Mouse (Mus musculus): ENCODE data around the gene Akap7. TPM values are rescaled to one million over a fixed set of nuclear protein-coding genes. Genes with fewer than 3 reads are reported as not detected.

Akap7 gene
- total and polyA plus RNA-seq, 3 experiments, result 1.9 to 7.7 TPM; not detected in 1

GRCm38 (mm10) chr10:25128455-25128863 lies 179.2 kb downstream of the Akap7 start:
- peaks cover 0 to 7% of the 10 kb centered on the region in 2 experiments; a peak in 2 of 4 replicates for H3K36me3 ChIP-seq (ENCODE audit: control insufficient read depth in 1 of 2, insufficient read depth in 2 of 2, low read length in 2 of 2)
- H3K4me3 ChIP-seq (ENCODE audit: control insufficient read depth in 1 of 2, insufficient read depth in 1 of 2, low read depth in 2 of 2, low read length in 2 of 2), result no peak overlapping the region
- H3K9ac ChIP-seq (ENCODE audit: control insufficient read depth, low read depth, low read length, poor library complexity, severe bottlenecking), result no peak overlapping the region
- TF ChIP-seq MEF2A (IDR thresholded peaks at IDR 0.05; ENCODE audit: extremely low read depth, insufficient replicate concordance, low read depth, low read length, poor library complexity, severe bottlenecking) (no peak), RCOR1 (IDR thresholded peaks at IDR 0.05; ENCODE audit: low read depth, low read length) (no peak), KAT2A (conservative IDR thresholded peaks at IDR 0.05; ENCODE audit: low read depth, low read length) (no peak)
- no peaks in the 10 kb centered on the region for H3K9me3 ChIP-seq (replicated peaks; ENCODE audit: insufficient read depth, low read length)
- no peaks in the 10 kb centered on the region for H3K79me2 ChIP-seq (ENCODE audit: control insufficient read depth, insufficient read depth, low read length, poor library complexity)
- H3K4me1 ChIP-seq (ENCODE audit: control insufficient read depth in 1 of 2, insufficient read depth in 2 of 2, low read length in 2 of 2), result peaks cover 3 to 10% of the 10 kb centered on the region in 2 experiments; a peak in 1 of 4 replicates
- peak; percentile 27 for DNase-seq (ENCODE audit: low read depth, low spot score)
- no peak overlapping the region for H3K27ac ChIP-seq (ENCODE audit: control insufficient read depth, low read depth, low read length)
- H3K27me3 ChIP-seq (ENCODE audit: control insufficient read depth in 1 of 2, insufficient read depth in 2 of 2, low read length in 2 of 2), result no peaks in the 10 kb centered on the region

DNA sequence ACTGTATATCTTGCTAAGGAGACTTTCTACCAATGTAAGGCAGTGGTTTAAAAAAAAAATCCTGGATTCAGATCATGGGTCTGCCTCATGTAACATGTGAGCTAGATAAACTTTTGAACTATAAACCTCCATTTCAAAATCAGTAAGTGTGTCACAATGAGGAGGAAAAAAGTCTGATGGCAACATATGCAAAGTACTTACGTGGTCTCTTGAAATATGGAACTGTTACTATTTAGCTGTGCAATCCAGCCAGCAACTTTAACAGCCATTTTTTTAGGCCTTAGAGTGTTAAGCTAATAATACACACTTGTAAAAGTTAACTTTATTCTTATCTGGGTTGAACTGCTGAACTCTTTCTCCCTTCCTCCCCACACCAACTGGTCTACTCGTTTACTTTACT lies 181.6 kb downstream of the Akap7 start:
- Histone ChIP-seq H3K27ac (ENCODE audit: control insufficient read depth, low read depth, low read length) (no peak overlapping the region), H3K4me1 (ENCODE audit: control insufficient read depth in 1 of 2, insufficient read depth in 2 of 2, low read length in 2 of 2) (peaks cover 13 to 25% of the 10 kb centered on the region in 2 experiments), H3K79me2 (ENCODE audit: control insufficient read depth, insufficient read depth, low read length, poor library complexity) (no peaks in the 10 kb centered on the region), H3K36me3 (ENCODE audit: control insufficient read depth in 1 of 2, insufficient read depth in 2 of 2, low read length in 2 of 2) (peaks cover 0 to 23% of the 10 kb centered on the region in 2 experiments; a peak in 2 of 4 replicates), H3K9me3 (replicated peaks; ENCODE audit: insufficient read depth, low read length) (no peaks in the 10 kb centered on the region), H3K9ac (ENCODE audit: control insufficient read depth, low read depth, low read length, poor library complexity, severe bottlenecking) (no peak overlapping the region), H3K4me3 (ENCODE audit: control insufficient read depth in 1 of 2, insufficient read depth in 1 of 2, low read depth in 2 of 2, low read length in 2 of 2) (no peak overlapping the region), H3K27me3 (ENCODE audit: control insufficient read depth in 1 of 2, insufficient read depth in 2 of 2, low read length in 2 of 2) (no peaks in the 10 kb centered on the region)
- TF ChIP-seq ETS1 (IDR thresholded peaks at IDR 0.05; ENCODE audit: low read depth, low read length), result 0 out of 2 replicates have a peak, but pooled peaks have one; percentile 7
- no peak for TF ChIP-seq RCOR1 (IDR thresholded peaks at IDR 0.05; ENCODE audit: low read depth, low read length)
- DNase-seq (ENCODE audit: low read depth, low spot score), result peak; percentile 26

- peak; percentile 57 for DNase-seq (ENCODE audit: low read depth, low spot score)
- H3K4me3 ChIP-seq (ENCODE audit: control insufficient read depth in 1 of 2, insufficient read depth in 1 of 2, low read depth in 2 of 2, low read length in 2 of 2), result no peak overlapping the region
- no peaks in the 10 kb centered on the region for H3K79me2 ChIP-seq (ENCODE audit: control insufficient read depth, insufficient read depth, low read length, poor library complexity)
- no peak overlapping the region for H3K9ac ChIP-seq (ENCODE audit: control insufficient read depth, low read depth, low read length, poor library complexity, severe bottlenecking)
- H3K36me3 ChIP-seq (ENCODE audit: control insufficient read depth in 1 of 2, insufficient read depth in 2 of 2, low read length in 2 of 2), result peaks cover 0 to 44% of the 10 kb centered on the region in 2 experiments; a peak in 2 of 4 replicates
- H3K9me3 ChIP-seq (replicated peaks; ENCODE audit: insufficient read depth, low read length), result no peaks in the 10 kb centered on the region
- no peaks in the 10 kb centered on the region for H3K27me3 ChIP-seq (ENCODE audit: control insufficient read depth in 1 of 2, insufficient read depth in 2 of 2, low read length in 2 of 2)
- TF ChIP-seq TCF12 (IDR thresholded peaks at IDR 0.05; ENCODE audit: low read depth, low read length) (no peak), TAL1 (IDR thresholded peaks at IDR 0.05; ENCODE audit: low read length) (no peak), ETS1 (IDR thresholded peaks at IDR 0.05; ENCODE audit: low read depth, low read length) (0 out of 2 replicates have a peak, but pooled peaks have one; percentile 26), EP300 (IDR thresholded peaks at IDR 0.05; ENCODE audit: low read depth in 1 of 2, low read length in 2 of 2) (peak; percentile 26 to 35; a peak in 1 of 4 replicates), JUND (IDR thresholded peaks at IDR 0.05; ENCODE audit: low read depth, low read length) (no peak), BHLHE40 (IDR thresholded peaks at IDR 0.05; ENCODE audit: borderline replicate concordance, low read depth, low read length) (no peak), CHD2 (IDR thresholded peaks at IDR 0.05; ENCODE audit: low read length) (no peak)
- peaks cover 34 to 44% of the 10 kb centered on the region in 2 experiments for H3K4me1 ChIP-seq (ENCODE audit: control insufficient read depth in 1 of 2, insufficient read depth in 2 of 2, low read length in 2 of 2)
- peak overlapping the region; percentile 21 for H3K27ac ChIP-seq (ENCODE audit: control insufficient read depth, low read depth, low read length)
These were observed 186.7 kb downstream of the Akap7 start for GRCm38 (mm10) chr10:25120871-25121554.

Other genes with a start within 250 kb of the Akap7 start
- gene Epb41l2, start 51.9 kb upstream of the Akap7 start, total RNA-seq (2012; rRNA removed), result 4.7 and 8.1 TPM in 2 replicates
- 10 to 100 TPM in 1 of 2 experiments, not detected in 1; 23.7 TPM for gene Epb41l2, start 51.9 kb upstream of the Akap7 start, polyA plus RNA-seq (2012; ENCODE audit: insufficient read depth in 1 of 2, insufficient read length in 2 of 2, low read depth in 1 of 2, low replicate concordance in 2 of 2, missing spikeins in 1 of 2)
- not detected in 2 replicates for gene Smlr1, start 228.4 kb upstream of the Akap7 start, total RNA-seq (2012; rRNA removed)
- gene Smlr1, start 228.4 kb upstream of the Akap7 start, polyA plus RNA-seq (2012; ENCODE audit: insufficient read depth in 1 of 2, insufficient read length in 2 of 2, low read depth in 1 of 2, low replicate concordance in 2 of 2, missing spikeins in 1 of 2), result not detected